Mouse (Mus musculus): ENCODE data around the gene Gm11983. TPM values are rescaled to one million over a fixed set of nuclear protein-coding genes. Genes with fewer than 3 reads are reported as not detected.

Gene Gm11983
- total RNA-seq, 1 experiment: not detected

DNA sequence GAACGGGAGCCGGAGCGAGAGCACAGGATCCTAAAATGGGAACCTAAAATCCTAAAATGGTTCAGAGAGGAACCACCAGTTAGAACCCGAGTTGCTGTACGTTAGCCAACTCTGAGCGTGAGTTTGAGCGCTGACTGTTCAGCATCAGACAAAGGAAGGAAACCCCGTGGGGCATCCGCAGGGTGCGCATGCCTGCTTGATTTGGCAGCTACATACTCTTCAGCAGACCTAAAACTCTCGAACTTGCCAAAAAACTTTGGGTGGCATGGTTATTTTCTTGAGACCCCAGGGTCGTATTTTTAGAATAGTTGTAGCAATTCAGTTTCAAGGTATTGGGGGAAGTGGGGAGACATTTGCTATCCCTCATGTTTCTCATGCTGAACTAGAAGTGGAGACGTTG is 2.8 kb downstream of the Gm11983 start:
- no peak overlapping the region for H3K9ac ChIP-seq (ENCODE audit: insufficient read depth, low read depth, low read length, poor library complexity, severe bottlenecking)
- H3K4me1 ChIP-seq (ENCODE audit: control insufficient read depth in 2 of 2, insufficient read depth in 2 of 2, low read length in 2 of 2, poor library complexity in 1 of 2): no peaks in the 10 kb centered on the region
- TF ChIP-seq ZNF384 (IDR thresholded peaks at IDR 0.05; ENCODE audit: low read depth, low read length) (no peak), HCFC1 (IDR thresholded peaks at IDR 0.05; ENCODE audit: borderline replicate concordance, insufficient read depth, low read length) (no peak), ZC3H11A (IDR thresholded peaks at IDR 0.05; ENCODE audit: borderline replicate concordance, low read depth, low read length) (no peak), CHD2 (IDR thresholded peaks at IDR 0.05; ENCODE audit: low read depth, low read length) (no peak), MAFK (IDR thresholded peaks at IDR 0.05; ENCODE audit: insufficient read depth, low read depth, low read length) (no peak)
- DNase-seq (ENCODE audit: low read depth, low spot score): no peak
- no peak overlapping the region for H3K27ac ChIP-seq (ENCODE audit: insufficient read depth, low read depth, low read length, poor library complexity, severe bottlenecking)
- no peaks in the 10 kb centered on the region for H3K36me3 ChIP-seq (ENCODE audit: control insufficient read depth, insufficient read depth, low read length, poor library complexity, severe bottlenecking)
- no peak overlapping the region for H3K4me3 ChIP-seq (ENCODE audit: insufficient read depth in 1 of 2, low read depth in 1 of 2, low read length in 2 of 2, poor library complexity in 1 of 2, severe bottlenecking in 1 of 2)
- in situ Hi-C loops (cut with MboI; ENCODE audit: low sequenced_read_pairs in 2 of 2, unreplicated experiment in 2 of 2): no loop called here
- no peaks in the 10 kb centered on the region for H3K9me3 ChIP-seq (ENCODE audit: control insufficient read depth, insufficient read depth, low read depth, low read length)

GRCm38 (mm10) chr11:6833731-6834130 is 3.7 kb downstream of the Gm11983 start:
- Histone ChIP-seq H3K4me1 (ENCODE audit: control insufficient read depth in 2 of 2, insufficient read depth in 2 of 2, low read length in 2 of 2, poor library complexity in 1 of 2) (no peaks in the 10 kb centered on the region), H3K9me3 (ENCODE audit: control insufficient read depth, insufficient read depth, low read depth, low read length) (no peaks in the 10 kb centered on the region), H3K27ac (ENCODE audit: insufficient read depth, low read depth, low read length, poor library complexity, severe bottlenecking) (no peak overlapping the region), H3K36me3 (ENCODE audit: control insufficient read depth, insufficient read depth, low read length, poor library complexity, severe bottlenecking) (no peaks in the 10 kb centered on the region), H3K4me3 (ENCODE audit: insufficient read depth in 1 of 2, low read depth in 1 of 2, low read length in 2 of 2, poor library complexity in 1 of 2, severe bottlenecking in 1 of 2) (no peak overlapping the region), H3K9ac (ENCODE audit: insufficient read depth, low read depth, low read length, poor library complexity, severe bottlenecking) (no peak overlapping the region)
- no peak for DNase-seq (ENCODE audit: low read depth, low spot score)
- in situ Hi-C loops (cut with MboI; ENCODE audit: low sequenced_read_pairs in 2 of 2, unreplicated experiment in 2 of 2): no loop called here
- TF ChIP-seq ZC3H11A (IDR thresholded peaks at IDR 0.05; ENCODE audit: borderline replicate concordance, low read depth, low read length): no peak
- TF ChIP-seq CHD2 (IDR thresholded peaks at IDR 0.05; ENCODE audit: low read depth, low read length): no peak
- TF ChIP-seq HCFC1 (IDR thresholded peaks at IDR 0.05; ENCODE audit: borderline replicate concordance, insufficient read depth, low read length): no peak
- TF ChIP-seq MAFK (IDR thresholded peaks at IDR 0.05; ENCODE audit: insufficient read depth, low read depth, low read length): no peak
- TF ChIP-seq ZNF384 (IDR thresholded peaks at IDR 0.05; ENCODE audit: low read depth, low read length): no peak

DNA sequence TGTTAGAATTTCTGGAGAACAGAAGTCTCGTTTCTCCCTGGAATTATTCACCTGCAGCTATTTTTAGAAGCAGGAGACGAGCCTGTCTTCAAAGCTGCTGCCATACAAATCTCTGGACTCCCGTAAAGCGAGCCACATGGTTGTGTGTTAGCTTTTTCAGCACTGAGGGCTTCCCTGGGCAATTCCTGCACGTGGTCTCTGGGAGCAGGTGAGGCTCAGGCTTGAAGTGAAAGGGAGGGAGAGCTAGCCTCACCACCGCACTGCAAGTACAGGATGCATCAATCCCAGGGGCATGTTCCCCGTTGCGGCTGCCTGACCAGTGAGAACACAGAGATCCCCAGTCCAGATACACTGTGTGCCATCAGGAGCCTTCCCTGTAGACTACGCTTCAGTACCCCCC is 5.5 kb downstream of the Gm11983 start:
- in situ Hi-C loops (cut with MboI; ENCODE audit: low sequenced_read_pairs in 2 of 2, unreplicated experiment in 2 of 2): no loop called here
- DNase-seq (ENCODE audit: low read depth, low spot score): no peak

GRCm38 (mm10) chr11:6828196-6828595 is 9.3 kb downstream of the Gm11983 start:
- no peak overlapping the region for H3K4me3 ChIP-seq (ENCODE audit: insufficient read depth in 1 of 2, low read depth in 1 of 2, low read length in 2 of 2, poor library complexity in 1 of 2, severe bottlenecking in 1 of 2)
- H3K36me3 ChIP-seq (ENCODE audit: control insufficient read depth, insufficient read depth, low read length, poor library complexity, severe bottlenecking): no peaks in the 10 kb centered on the region
- DNase-seq (ENCODE audit: low read depth, low spot score): no peak
- H3K9me3 ChIP-seq (ENCODE audit: control insufficient read depth, insufficient read depth, low read depth, low read length): no peaks in the 10 kb centered on the region
- no peak overlapping the region for H3K9ac ChIP-seq (ENCODE audit: insufficient read depth, low read depth, low read length, poor library complexity, severe bottlenecking)
- in situ Hi-C loops (cut with MboI; ENCODE audit: low sequenced_read_pairs in 2 of 2, unreplicated experiment in 2 of 2): no loop called here
- H3K27ac ChIP-seq (ENCODE audit: insufficient read depth, low read depth, low read length, poor library complexity, severe bottlenecking): no peak overlapping the region
- no peaks in the 10 kb centered on the region for H3K4me1 ChIP-seq (ENCODE audit: control insufficient read depth in 2 of 2, insufficient read depth in 2 of 2, low read length in 2 of 2, poor library complexity in 1 of 2)
- TF ChIP-seq HCFC1 (IDR thresholded peaks at IDR 0.05; ENCODE audit: borderline replicate concordance, insufficient read depth, low read length): no peak
- no peak for TF ChIP-seq MAFK (IDR thresholded peaks at IDR 0.05; ENCODE audit: insufficient read depth, low read depth, low read length)
- TF ChIP-seq CHD2 (IDR thresholded peaks at IDR 0.05; ENCODE audit: low read depth, low read length): no peak
- TF ChIP-seq ZNF384 (IDR thresholded peaks at IDR 0.05; ENCODE audit: low read depth, low read length): no peak
- no peak for TF ChIP-seq ZC3H11A (IDR thresholded peaks at IDR 0.05; ENCODE audit: borderline replicate concordance, low read depth, low read length)

More for the DNA sequence above, 5.5 kb downstream of the Gm11983 start:
- H3K4me3 ChIP-seq (ENCODE audit: insufficient read depth in 1 of 2, low read depth in 1 of 2, low read length in 2 of 2, poor library complexity in 1 of 2, severe bottlenecking in 1 of 2): no peak overlapping the region
- H3K27ac ChIP-seq (ENCODE audit: insufficient read depth, low read depth, low read length, poor library complexity, severe bottlenecking): no peak overlapping the region
- TF ChIP-seq ZC3H11A (IDR thresholded peaks at IDR 0.05; ENCODE audit: borderline replicate concordance, low read depth, low read length): no peak
- TF ChIP-seq ZNF384 (IDR thresholded peaks at IDR 0.05; ENCODE audit: low read depth, low read length): no peak
- no peak for TF ChIP-seq HCFC1 (IDR thresholded peaks at IDR 0.05; ENCODE audit: borderline replicate concordance, insufficient read depth, low read length)
- no peak for TF ChIP-seq CHD2 (IDR thresholded peaks at IDR 0.05; ENCODE audit: low read depth, low read length)
- TF ChIP-seq MAFK (IDR thresholded peaks at IDR 0.05; ENCODE audit: insufficient read depth, low read depth, low read length): no peak
- H3K9ac ChIP-seq (ENCODE audit: insufficient read depth, low read depth, low read length, poor library complexity, severe bottlenecking): no peak overlapping the region
- no peaks in the 10 kb centered on the region for H3K4me1 ChIP-seq (ENCODE audit: control insufficient read depth in 2 of 2, insufficient read depth in 2 of 2, low read length in 2 of 2, poor library complexity in 1 of 2)
- no peaks in the 10 kb centered on the region for H3K9me3 ChIP-seq (ENCODE audit: control insufficient read depth, insufficient read depth, low read depth, low read length)
- H3K36me3 ChIP-seq (ENCODE audit: control insufficient read depth, insufficient read depth, low read length, poor library complexity, severe bottlenecking): no peaks in the 10 kb centered on the region

DNA sequence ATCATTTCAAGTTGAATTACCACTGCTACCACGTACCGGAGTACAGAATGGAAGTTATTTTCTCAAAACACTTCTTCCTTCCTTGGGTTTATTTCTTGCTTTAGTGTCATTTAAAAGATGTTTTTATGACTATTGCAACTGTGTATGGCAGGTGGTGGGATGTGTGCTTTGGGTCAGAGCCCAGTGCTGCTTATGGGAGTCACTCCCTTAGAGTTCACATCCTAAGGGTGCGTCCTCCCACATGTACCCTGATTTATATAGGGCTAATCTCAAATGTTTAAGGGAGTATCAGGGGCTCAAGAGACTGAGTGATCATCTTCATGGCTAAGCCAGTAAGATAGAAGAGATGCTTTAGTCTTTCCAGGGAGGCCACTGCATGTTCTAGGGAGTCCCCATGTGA is 11.3 kb downstream of the Gm11983 start:
- in situ Hi-C loops (cut with MboI; ENCODE audit: low sequenced_read_pairs in 2 of 2, unreplicated experiment in 2 of 2): no loop called here

More for the DNA sequence above, 11.3 kb downstream of the Gm11983 start:
- Histone ChIP-seq H3K4me3 (ENCODE audit: insufficient read depth in 1 of 2, low read depth in 1 of 2, low read length in 2 of 2, poor library complexity in 1 of 2, severe bottlenecking in 1 of 2) (no peak overlapping the region), H3K36me3 (ENCODE audit: control insufficient read depth, insufficient read depth, low read length, poor library complexity, severe bottlenecking) (no peaks in the 10 kb centered on the region), H3K9me3 (ENCODE audit: control insufficient read depth, insufficient read depth, low read depth, low read length) (0 out of 2 replicates have a peak, but pooled peaks cover 3% of the 10 kb centered on the region), H3K27ac (ENCODE audit: insufficient read depth, low read depth, low read length, poor library complexity, severe bottlenecking) (no peak overlapping the region), H3K9ac (ENCODE audit: insufficient read depth, low read depth, low read length, poor library complexity, severe bottlenecking) (no peak overlapping the region), H3K4me1 (ENCODE audit: control insufficient read depth in 2 of 2, insufficient read depth in 2 of 2, low read length in 2 of 2, poor library complexity in 1 of 2) (no peaks in the 10 kb centered on the region)
- no peak for TF ChIP-seq CHD2 (IDR thresholded peaks at IDR 0.05; ENCODE audit: low read depth, low read length)
- TF ChIP-seq ZNF384 (IDR thresholded peaks at IDR 0.05; ENCODE audit: low read depth, low read length): no peak
- TF ChIP-seq ZC3H11A (IDR thresholded peaks at IDR 0.05; ENCODE audit: borderline replicate concordance, low read depth, low read length): no peak
- no peak for TF ChIP-seq HCFC1 (IDR thresholded peaks at IDR 0.05; ENCODE audit: borderline replicate concordance, insufficient read depth, low read length)
- TF ChIP-seq MAFK (IDR thresholded peaks at IDR 0.05; ENCODE audit: insufficient read depth, low read depth, low read length): no peak
- DNase-seq (ENCODE audit: low read depth, low spot score): no peak

Measured in ES-E14 (cell line).